Comparison of ENCODE assay signal across 26 mouse cellular contexts in genomic region chr1:79470856-79471255, GRCm38 (mm10). TPM values are rescaled to one million over a fixed set of nuclear protein-coding genes. Genes with fewer than 3 reads are reported as not detected.
DNase-seq lines count a peak whose midpoint lies in the region; ATAC-seq and TF ChIP-seq lines count a peak whose summit lies in the region.
"Had no signal": no experiment of that assay in that cellular context is flagged by ENCODE, and none has a peak within 500 bp of the region (broad histone marks: within the 10 kb centered on the region; RNA-seq: fewer than 3 reads in every experiment).

No protein-coding gene starts in this region.

- H3K9me3 ChIP-seq in liver, postnatal 0 days (ENCODE audit: low read length) = 0 out of 2 replicates have a peak, but pooled peaks cover 2% of the 10 kb centered on the region
- H3K9me3 ChIP-seq: G1E had no signal

- no peak overlapping the region for H3K9ac ChIP-seq in liver, adult 2 months (ENCODE audit: low read depth, low read length)
- no peak overlapping the region for H3K9ac ChIP-seq in liver, postnatal 0 days (replicated peaks)

- in situ Hi-C loops in Patski (cut with MboI; ENCODE audit: low pct_unique_long_range_greater_than_20kb) = no loop called here

- WGBS in liver, adult 2 months = 30% methylated on average over 2 of the region's 2 CpGs
- WGBS in liver, postnatal 0 days (ENCODE audit: insufficient replicate concordance) = 59% methylated on average over 2 of the region's 2 CpGs

- H3K4me1 ChIP-seq in liver, adult 2 months (ENCODE audit: control insufficient read depth, insufficient read depth, low read length) = peaks cover 12% of the 10 kb centered on the region; the same call in 1 of the 2 replicates
- 0 out of 2 replicates have a peak, but pooled peaks cover 3% of the 10 kb centered on the region for H3K4me1 ChIP-seq in liver, postnatal 0 days (ENCODE audit: insufficient read depth)
- peaks cover 5% of the 10 kb centered on the region; the same call in 1 of the 2 replicates for H3K4me1 ChIP-seq in embryonic fibroblast, embryonic 13.5 days (ENCODE audit: control insufficient read depth, insufficient read depth, low read length)

- no peak for TF ChIP-seq EP300 in liver, postnatal 0 days (IDR thresholded peaks at IDR 0.05; ENCODE audit: low read depth)

- H3K27ac ChIP-seq in liver, adult 2 months (replicated peaks; ENCODE audit: insufficient read depth, low read depth, low read length) = no peak overlapping the region
- H3K27ac ChIP-seq in liver, postnatal 0 days (ENCODE audit: low read depth) = no peak overlapping the region
- H3K27ac ChIP-seq in embryonic fibroblast, embryonic 13.5 days (ENCODE audit: insufficient read depth, low read length) = peak overlapping the region; percentile 68; the same call in 1 of the 2 replicates

- no peaks in the 10 kb centered on the region for H3K27me3 ChIP-seq in liver, adult 2 months (ENCODE audit: control insufficient read depth, insufficient read depth, low read length)
- no peaks in the 10 kb centered on the region for H3K27me3 ChIP-seq in liver, postnatal 0 days (ENCODE audit: insufficient read depth, low read length)
- H3K27me3 ChIP-seq in Patski = no peaks in the 10 kb centered on the region
- H3K27me3 ChIP-seq: CH12.LX had no signal

- POLR2A ChIA-PET in Patski (lab: Charles Lee) = no interaction called here

- CTCF ChIA-PET in Patski (lab: Charles Lee) = no interaction called here

- H3K4me2 ChIP-seq in liver, postnatal 0 days (ENCODE audit: low read depth, low read length) = no peak overlapping the region

- TF ChIP-seq POLR2A in liver, adult 2 months (IDR thresholded peaks at IDR 0.05; ENCODE audit: extremely low read depth, insufficient read depth, low read length) = no peak
- TF ChIP-seq POLR2A in embryonic fibroblast, embryonic 13.5 days (IDR thresholded peaks at IDR 0.05; ENCODE audit: low read depth, low read length) = no peak

- TF ChIP-seq CTCF in liver, adult 2 months (IDR thresholded peaks at IDR 0.05; ENCODE audit: low read depth, low read length) = no peak
- no peak for TF ChIP-seq CTCF in liver, postnatal 0 days (IDR thresholded peaks at IDR 0.05; ENCODE audit: low read depth)
- TF ChIP-seq CTCF in Patski (IDR thresholded peaks at IDR 0.05) = no peak
- TF ChIP-seq CTCF in embryonic fibroblast, embryonic 13.5 days (IDR thresholded peaks at IDR 0.05; ENCODE audit: borderline replicate concordance, insufficient read depth, low read length) = no peak

- no peak for ATAC-seq in liver, postnatal 0 days
- ATAC-seq in Patski = peak; percentile 90
- ATAC-seq: activated CD4-positive, CD25-positive, alpha-beta regulatory T cell, adult 4 months; CD4-positive, CD25-positive, alpha-beta regulatory T cell, adult 4 months had no signal

- DNase-seq in liver, adult 2 months (ENCODE audit: extremely low read depth, low read depth, low spot score) = peak; percentile 48
- DNase-seq in liver, postnatal 0 days = no peak
- peak; percentile 62 for DNase-seq in Muller cell, postnatal 12 days (ENCODE audit: inconsistent ontology term)
- DNase-seq in Patski (ENCODE audit: low read depth, low spot score) = peak; percentile 57
- DNase-seq in cerebellum, adult 9-11 months = no peak
- DNase-seq in lung, postnatal 14 days = no peak
- DNase-seq in left cerebral cortex, adult 11 months (ENCODE audit: low spot score) = no peak
- DNase-seq: adrenal gland, adult 2 months; adrenal gland, adult 8-10 months; adrenal gland, postnatal 10 days; adrenal gland, postnatal 14 days; adrenal gland, postnatal 25 days; adrenal gland, postnatal 36 days; B cell, adult 2 months; cerebellum, adult 11 months; cerebellum, adult 11-12 months; cerebellum, adult 18-20 months; cerebellum, adult 2 months had no signal

- no peak overlapping the region for H3K4me3 ChIP-seq in liver, adult 2 months (ENCODE audit: insufficient read depth, low read depth, low read length)
- no peak overlapping the region for H3K4me3 ChIP-seq in liver, postnatal 0 days (ENCODE audit: low read depth, low read length)
- H3K4me3 ChIP-seq in embryonic fibroblast, embryonic 13.5 days (ENCODE audit: insufficient read depth, low read length) = no peak overlapping the region

- H3K79me2 ChIP-seq in liver, adult 2 months (ENCODE audit: control insufficient read depth, insufficient read depth, low read length) = no peaks in the 10 kb centered on the region

- H3K36me3 ChIP-seq in liver, adult 2 months (ENCODE audit: control insufficient read depth, insufficient read depth, low read length) = no peaks in the 10 kb centered on the region
- no peaks in the 10 kb centered on the region for H3K36me3 ChIP-seq in liver, postnatal 0 days (replicated peaks; ENCODE audit: insufficient read depth, low read length)
- H3K36me3 ChIP-seq: G1E had no signal

RNA-seq across cellular contexts. Expression of gene Scg2, which starts 30.9 kb away (rescaled TPM):
- total RNA-seq in liver, adult 2 months (2014; rRNA removed) = 1.7 TPM in 1 of 2 replicates, not detected in the other
- polyA plus RNA-seq in liver, adult 2 months (2012; rRNA removed) = not detected in 2 replicates
- polyA plus RNA-seq in liver, postnatal 0 days (2015; fragmentation: Nextera tagmentation; extraction: Ambion mirVana) = 0.05 and 0.07 TPM in 2 replicates
- polyA plus RNA-seq in Patski (2021) = 4.6 TPM
- 0.48 and 2.4 TPM in 2 replicates for polyA plus RNA-seq in embryonic fibroblast, embryonic 13.5 days (2011; ENCODE audit: insufficient read length, low read depth, missing spikeins)
- total RNA-seq: CH12.LX, ES-E14, MEL had no signal
- polyA plus RNA-seq: activated CD4-positive, CD25-positive, alpha-beta regulatory T cell, adult 4 months; C2C12; CD4-positive, CD25-positive, alpha-beta regulatory T cell, adult 4 months; G1E had no signal

Comparison
In these comparisons a context has a peak if more than half of its experiments do, and no peak if none do; other contexts are left out.
1. DNase-seq: peak in liver, adult 2 months (single experiment), Muller cell, postnatal 12 days (single experiment) and Patski (single experiment); none in liver, postnatal 0 days (single experiment), cerebellum, adult 9-11 months (single experiment), lung, postnatal 14 days (single experiment) and left cerebral cortex, adult 11 months (single experiment).